Mouse (Mus musculus) megakaryocyte progenitor cell, adult 5-6 weeks (primary cell): ENCODE measurements around the gene Ppp5c. TPM values are rescaled to one million over a fixed set of nuclear protein-coding genes. Genes with fewer than 3 reads are reported as not detected.
"Not testable (repeated sequence)": the region's sequence is repeated elsewhere in the genome, so short reads cannot be mapped to it uniquely, and the experiment has no call there.

ENCODE experiments used
- ATAC-seq: replicated peaks from 2 replicates; pipeline ENCODE4 v1.8.0; 2016; ENCODE audit warnings: mild to moderate bottlenecking, moderate TSS enrichment, inconsistent platforms; ENCODE audit not compliant: poor library complexity
- total RNA-seq, 2 experiments: library from RNA; stranded (forward) in 1 of 2; stranded (reverse) in 1 of 2; fragments of 157-497, 149-512 nt in 1 of 2; fragments of 200-1000 nt in 1 of 2; gene quantifications; 2 replicates each; pipeline versions ENCODE4 v1.2.3 to v1.2.4; 2015 to 2017

Gene Ppp5c
- total RNA-seq (2015) (74.8 and 80.5 TPM in 2 replicates), total RNA-seq (2017) (68.3 and 78.9 TPM in 2 replicates)

GRCm38 (mm10) chr7:17027588-17028343, at the start of gene Ppp5c:
Gene Ppp5c, minus strand, starts transcription at chr7:17027924.
- ATAC-seq = peak; percentile 65

GRCm38 (mm10) chr7:17076542-17076941, 48.8 kb upstream of the Ppp5c start:
- no peak for ATAC-seq

GRCm38 (mm10) chr7:17073904-17074615, 46.3 kb upstream of the Ppp5c start, which contains the start of gene Psg16:
Gene Psg16, plus strand, starts transcription at chr7:17074040.
- ATAC-seq = peak; percentile 96

GRCm38 (mm10) chr7:17073513-17073903, 45.8 kb upstream of the Ppp5c start:
- no peak for ATAC-seq

- not testable (repeated sequence) for ATAC-seq
Observed at GRCm38 (mm10) chr7:17067651-17068050, 39.9 kb upstream of the Ppp5c start.

- ATAC-seq = no peak
Observed at GRCm38 (mm10) chr7:17067000-17067399, 39.3 kb upstream of the Ppp5c start.

- peak; percentile 91 for ATAC-seq
Observed at GRCm38 (mm10) chr7:17066412-17066811, 38.7 kb upstream of the Ppp5c start.

- ATAC-seq = peak; percentile 24; the same call in 1 of the 2 replicates
Observed at GRCm38 (mm10) chr7:17065620-17066019, 37.9 kb upstream of the Ppp5c start.

- ATAC-seq = peak; percentile 20; the same call in 1 of the 2 replicates
Observed at GRCm38 (mm10) chr7:17062845-17063244, 35.1 kb upstream of the Ppp5c start.

- no peak for ATAC-seq
Observed at GRCm38 (mm10) chr7:17062389-17062788, 34.7 kb upstream of the Ppp5c start, which contains the start of gene Hif3a. Gene Hif3a, minus strand, starts transcription at chr7:17062427.

- ATAC-seq = 0 out of 2 replicates have a peak, but pooled peaks have one; percentile 3
Observed at GRCm38 (mm10) chr7:17060782-17061605, 33.3 kb upstream of the Ppp5c start.

- ATAC-seq = peak; percentile 24; the same call in 1 of the 2 replicates
Observed at GRCm38 (mm10) chr7:17060031-17060781, 32.5 kb upstream of the Ppp5c start.

GRCm38 (mm10) chr7:17059463-17059844, 31.7 kb upstream of the Ppp5c start:
- ATAC-seq = no peak

GRCm38 (mm10) chr7:17058816-17059462, 31.2 kb upstream of the Ppp5c start:
- no peak for ATAC-seq

- peak; percentile 30 for ATAC-seq
Observed at GRCm38 (mm10) chr7:17058071-17058689, 30.5 kb upstream of the Ppp5c start.

GRCm38 (mm10) chr7:17056601-17057523, 29.1 kb upstream of the Ppp5c start:
- ATAC-seq = peak; percentile 35

GRCm38 (mm10) chr7:17056081-17056581, 28.4 kb upstream of the Ppp5c start:
- ATAC-seq = peak; percentile 65
